Mouse (Mus musculus): ENCODE results near the gene Gmfg.

GRCm38 (mm10) chr7:28488030-28488491, 50.8 kb downstream of the Gmfg start:
- no peak for TF ChIP-seq CTCF (IDR thresholded peaks at IDR 0.05; ENCODE audit: extremely low read depth, insufficient read depth, low read length)
- no peak for TF ChIP-seq POLR2A (IDR thresholded peaks at IDR 0.05; ENCODE audit: extremely low read depth, insufficient read depth, low read length)

All from cortical plate, adult 2 months (tissue).